Mouse (Mus musculus) hindbrain, embryonic 13.5 days (tissue): ENCODE measurements at regions not wholly inside any gene's neighbourhood (a gene's known extent, or its start where the extent isn't known, plus 50 kb on each side); places are given as distances from the start of the nearest gene placed in this dataset.
A peak's percentile ranks its signal among the peaks of the same experiment; 100 is the strongest.

Experiments used
- ATAC-seq: fragments of 200-750 bp; cut with Nextera tagmentation; 2 replicates; pipeline ENCODE4 v1.8.0; 2017; ENCODE audit warnings: moderate TSS enrichment; ENCODE audit not compliant: low FRiP score
- H3K27ac ChIP-seq: fragments of 300-500 bp; sonication (generic); 2 replicates; pipeline ENCODE4 v1.5.1; 2015; ENCODE audit warnings: inconsistent platforms, mild to moderate bottlenecking, moderate library complexity
- H3K27me3 ChIP-seq: fragments of 300-500 bp; sonication (generic); 2 replicates; pipeline ENCODE4 v1.6.1; 2015; ENCODE audit warnings: mild to moderate bottlenecking, inconsistent platforms
- H3K36me3 ChIP-seq: fragments of 300-500 bp; sonication (generic); 2 replicates; pipeline ENCODE4 v1.6.1; 2015; ENCODE audit warnings: mild to moderate bottlenecking, inconsistent platforms
- H3K4me1 ChIP-seq: fragments of 300-500 bp; sonication (generic); replicated peaks from 2 replicates; pipeline ENCODE4 v1.6.1; 2015; ENCODE audit warnings: inconsistent platforms
- H3K4me2 ChIP-seq: fragments of 300-500 bp; sonication (generic); 2 replicates; pipeline ENCODE4 v1.6.1; 2015; ENCODE audit warnings: inconsistent platforms, mild to moderate bottlenecking, moderate library complexity
- H3K4me3 ChIP-seq: fragments of 300-500 bp; sonication (generic); 2 replicates; pipeline ENCODE4 v1.5.1; 2015; ENCODE audit warnings: mild to moderate bottlenecking, inconsistent platforms
- H3K9ac ChIP-seq: fragments of 300-500 bp; sonication (generic); 2 replicates; pipeline ENCODE4 v1.6.1; 2015; ENCODE audit warnings: mild to moderate bottlenecking, inconsistent platforms
- H3K9me3 ChIP-seq: fragments of 300-500 bp; sonication (generic); 2 replicates; pipeline ENCODE4 v1.6.1; 2016; ENCODE audit warnings: inconsistent platforms
- WGBS: fragments of 180-500 bp; shearing (Covaris S2); methylation state at CpG from one replicate; pipeline ENCODE4 v1.1.7; 2015; 5-methylcytosine and 5-hydroxymethylcytosine counted together

DNA sequence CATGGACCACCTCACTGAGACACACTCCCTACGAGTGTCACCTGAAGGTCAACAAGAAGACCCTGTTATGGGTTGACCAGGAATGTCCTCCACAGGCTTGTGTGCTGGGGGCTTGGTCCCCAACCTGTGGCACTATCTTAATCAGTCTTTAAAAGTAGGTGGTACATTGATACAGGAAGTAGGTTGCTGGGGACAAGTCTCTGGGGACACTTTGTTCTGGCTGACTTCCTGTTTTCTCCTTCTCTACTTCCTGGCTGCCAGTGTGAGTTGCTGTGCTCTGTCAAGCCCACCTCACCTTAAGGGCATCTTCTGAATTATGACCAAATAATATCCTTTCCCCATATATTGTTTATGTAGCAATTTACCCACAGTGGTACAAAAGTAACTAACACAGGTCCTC is 96.1 kb downstream of the Cct6b start:
- H3K9ac ChIP-seq = no peak overlapping the region
- 0 out of 2 replicates have a peak, but pooled peaks cover 4% of the 10 kb centered on the region for H3K27me3 ChIP-seq
- ATAC-seq = no peak
- whole genome bisulfite sequencing = 90% methylated on average over 1 of the region's 1 CpGs
- no peaks in the 10 kb centered on the region for H3K9me3 ChIP-seq
- H3K36me3 ChIP-seq = no peaks in the 10 kb centered on the region
- no peak overlapping the region for H3K4me3 ChIP-seq
- H3K27ac ChIP-seq = no peak overlapping the region
- no peaks in the 10 kb centered on the region for H3K4me1 ChIP-seq
- no peak overlapping the region for H3K4me2 ChIP-seq

DNA sequence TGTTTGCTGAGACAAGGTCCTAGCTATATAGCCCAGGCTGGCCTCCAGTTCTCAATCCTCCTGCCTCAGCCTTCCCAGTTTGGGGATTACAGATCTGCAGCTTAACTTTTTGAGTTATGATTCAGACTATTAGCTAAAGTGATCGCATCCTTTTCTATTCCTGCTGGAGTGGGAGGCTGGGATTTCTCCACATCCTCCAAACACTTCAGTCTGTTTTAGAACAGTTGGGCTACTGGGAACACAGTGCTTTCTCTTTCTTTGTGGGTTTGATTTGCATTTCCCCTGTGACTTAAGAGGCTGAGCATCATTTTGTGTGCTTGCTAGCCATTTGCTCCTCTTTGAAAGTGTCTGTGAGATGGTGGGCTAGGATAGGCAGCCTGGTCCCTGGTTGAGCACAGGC is 100.0 kb downstream of the Cct6b start:
- no peaks in the 10 kb centered on the region for H3K27me3 ChIP-seq
- WGBS = 100% methylated on average over 1 of the region's 1 CpGs
- H3K9me3 ChIP-seq = no peaks in the 10 kb centered on the region
- no peaks in the 10 kb centered on the region for H3K36me3 ChIP-seq
- no peak overlapping the region for H3K27ac ChIP-seq
- H3K4me2 ChIP-seq = no peak overlapping the region
- H3K4me3 ChIP-seq = no peak overlapping the region
- no peak overlapping the region for H3K9ac ChIP-seq
- H3K4me1 ChIP-seq = peaks cover 4% of the 10 kb centered on the region; the same call in 1 of the 2 replicates
- no peak for ATAC-seq

DNA sequence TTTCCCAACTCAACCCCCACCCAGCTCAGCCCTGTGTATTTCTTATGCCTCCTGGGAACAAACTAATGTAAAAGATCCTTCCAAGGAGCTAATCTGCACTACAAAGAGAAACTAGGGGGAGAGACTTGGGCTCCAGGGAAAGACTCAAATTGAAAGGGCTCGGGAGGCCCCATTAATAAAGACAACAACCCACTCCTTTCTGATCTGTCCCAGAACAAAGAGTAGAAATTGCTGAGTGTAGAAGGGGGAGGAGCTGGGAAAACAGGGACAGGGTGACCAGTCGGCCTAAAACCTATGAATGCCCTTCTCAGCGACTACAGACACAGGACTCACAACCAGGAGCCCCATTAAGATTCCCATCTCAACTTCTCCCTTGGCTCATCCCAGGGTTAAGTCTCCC is 102.0 kb downstream of the Cct6b start:
- H3K4me3 ChIP-seq = no peak overlapping the region
- no peaks in the 10 kb centered on the region for H3K36me3 ChIP-seq
- peaks cover 4% of the 10 kb centered on the region; the same call in 1 of the 2 replicates for H3K4me1 ChIP-seq
- no peak for ATAC-seq
- no peaks in the 10 kb centered on the region for H3K27me3 ChIP-seq
- no peak overlapping the region for H3K27ac ChIP-seq
- H3K9ac ChIP-seq = no peak overlapping the region
- H3K9me3 ChIP-seq = no peaks in the 10 kb centered on the region
- WGBS = 5% methylated on average over 3 of the region's 3 CpGs
- H3K4me2 ChIP-seq = no peak overlapping the region

DNA sequence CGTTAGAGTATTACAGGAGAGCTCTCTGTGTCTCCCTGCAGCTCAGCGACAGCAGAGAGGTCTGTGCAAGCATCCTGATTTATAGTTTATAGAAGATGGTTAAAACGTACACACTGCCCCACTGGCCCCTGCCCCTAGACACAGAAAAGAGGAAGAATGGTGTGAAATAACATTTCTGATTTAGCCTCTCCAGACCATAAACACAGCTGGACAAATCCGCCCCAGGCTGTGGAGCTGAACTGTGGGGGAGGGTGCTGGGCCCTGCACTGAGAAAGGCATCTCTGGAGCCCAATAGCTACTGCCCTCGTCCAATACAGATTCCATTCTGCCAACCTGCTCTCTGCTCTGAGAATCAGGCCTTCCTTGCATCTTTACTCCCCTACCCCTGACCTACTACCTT is 112.4 kb downstream of the Cct6b start:
- H3K36me3 ChIP-seq = no peaks in the 10 kb centered on the region
- no peak overlapping the region for H3K27ac ChIP-seq
- ATAC-seq = no peak
- WGBS = 31% methylated on average over 5 of the region's 5 CpGs
- 0 out of 2 replicates have a peak, but pooled peaks cover 12% of the 10 kb centered on the region for H3K27me3 ChIP-seq
- H3K9ac ChIP-seq = no peak overlapping the region
- no peak overlapping the region for H3K4me2 ChIP-seq
- H3K9me3 ChIP-seq = no peaks in the 10 kb centered on the region
- peaks cover 13% of the 10 kb centered on the region for H3K4me1 ChIP-seq
- no peak overlapping the region for H3K4me3 ChIP-seq

DNA sequence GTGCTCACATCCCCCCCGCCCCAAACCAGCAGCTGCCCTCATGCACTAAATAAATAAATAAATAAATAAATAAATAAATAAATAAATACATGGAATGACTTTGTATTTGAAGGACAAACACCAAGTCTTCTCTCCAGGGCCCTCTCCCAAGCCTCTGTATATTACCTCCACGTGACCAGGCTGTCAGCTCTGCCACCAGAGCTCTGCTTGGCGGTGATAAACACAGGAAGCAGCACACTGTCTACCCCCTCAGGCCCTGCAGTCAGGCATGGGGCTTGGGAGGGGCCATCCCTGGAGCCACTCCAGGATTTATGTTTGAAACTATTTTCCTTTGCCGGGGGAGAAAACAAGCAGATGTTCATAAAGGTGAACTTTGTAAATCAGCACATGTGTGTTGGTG is 125.6 kb downstream of the Cct6b start:
- ATAC-seq = no peak
- Histone ChIP-seq H3K4me3 (no peak overlapping the region), H3K9ac (no peak overlapping the region), H3K36me3 (no peaks in the 10 kb centered on the region), H3K4me2 (no peak overlapping the region), H3K9me3 (no peaks in the 10 kb centered on the region), H3K4me1 (peaks cover 5% of the 10 kb centered on the region; the same call in 1 of the 2 replicates), H3K27me3 (0 out of 2 replicates have a peak, but pooled peaks cover 4% of the 10 kb centered on the region), H3K27ac (no peak overlapping the region)
- 68% methylated on average over 4 of the region's 4 CpGs for WGBS

DNA sequence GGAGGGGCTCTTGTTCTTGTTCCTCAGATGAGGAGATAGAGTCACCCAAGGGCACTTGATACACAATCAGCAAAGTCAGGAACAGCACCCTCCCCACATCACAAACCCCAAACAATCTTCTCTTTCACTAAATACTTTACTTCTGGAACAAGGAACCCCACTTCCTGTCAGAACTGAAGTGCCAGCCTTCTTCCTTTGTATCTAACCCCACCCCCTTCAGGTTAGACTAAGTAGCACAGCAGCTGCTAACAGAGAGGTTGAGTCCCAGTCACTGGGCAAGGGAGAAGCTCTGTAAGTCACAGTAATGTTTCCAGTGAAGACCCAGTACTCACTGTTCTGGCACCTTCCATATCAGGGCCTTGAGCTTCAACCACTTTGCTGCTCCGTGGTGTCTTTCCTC is 131.9 kb downstream of the Cct6b start:
- Histone ChIP-seq H3K27me3 (no peaks in the 10 kb centered on the region), H3K4me2 (no peak overlapping the region), H3K27ac (no peak overlapping the region), H3K9ac (no peak overlapping the region), H3K36me3 (no peaks in the 10 kb centered on the region), H3K4me1 (peaks cover 12% of the 10 kb centered on the region), H3K4me3 (no peak overlapping the region), H3K9me3 (peaks cover 2% of the 10 kb centered on the region; the same call in 1 of the 2 replicates)
- no peak for ATAC-seq
- 88% methylated on average over 1 of the region's 1 CpGs for WGBS

DNA sequence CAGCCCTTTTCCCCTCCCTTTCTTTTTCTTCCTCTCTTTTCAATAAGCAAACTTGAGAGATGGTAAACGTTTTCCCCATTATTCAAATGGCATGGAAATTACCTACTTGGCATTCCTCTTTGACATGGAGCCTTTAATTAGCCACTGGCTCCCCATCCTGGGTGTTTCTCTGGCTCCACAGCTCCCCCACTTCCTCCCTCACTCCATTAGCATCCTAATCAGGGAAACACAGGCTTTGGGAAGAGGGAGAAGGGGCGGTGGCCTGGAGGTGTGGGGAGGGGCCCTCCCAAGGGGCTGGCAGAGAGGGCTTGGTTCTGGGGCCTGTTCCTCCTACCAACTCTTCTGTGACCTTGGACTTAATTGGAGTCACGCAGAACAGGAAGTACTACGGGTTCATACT is 132.7 kb downstream of the Cct6b start:
- H3K9ac ChIP-seq = no peak overlapping the region
- ATAC-seq = peak; percentile 65
- peaks cover 17% of the 10 kb centered on the region for H3K4me1 ChIP-seq
- no peak overlapping the region for H3K4me3 ChIP-seq
- H3K27ac ChIP-seq = peak overlapping the region; percentile 67; the same call in 1 of the 2 replicates
- H3K27me3 ChIP-seq = no peaks in the 10 kb centered on the region
- WGBS = 26% methylated on average over 4 of the region's 4 CpGs
- peaks cover 2% of the 10 kb centered on the region; the same call in 1 of the 2 replicates for H3K9me3 ChIP-seq
- no peak overlapping the region for H3K4me2 ChIP-seq
- H3K36me3 ChIP-seq = no peaks in the 10 kb centered on the region

DNA sequence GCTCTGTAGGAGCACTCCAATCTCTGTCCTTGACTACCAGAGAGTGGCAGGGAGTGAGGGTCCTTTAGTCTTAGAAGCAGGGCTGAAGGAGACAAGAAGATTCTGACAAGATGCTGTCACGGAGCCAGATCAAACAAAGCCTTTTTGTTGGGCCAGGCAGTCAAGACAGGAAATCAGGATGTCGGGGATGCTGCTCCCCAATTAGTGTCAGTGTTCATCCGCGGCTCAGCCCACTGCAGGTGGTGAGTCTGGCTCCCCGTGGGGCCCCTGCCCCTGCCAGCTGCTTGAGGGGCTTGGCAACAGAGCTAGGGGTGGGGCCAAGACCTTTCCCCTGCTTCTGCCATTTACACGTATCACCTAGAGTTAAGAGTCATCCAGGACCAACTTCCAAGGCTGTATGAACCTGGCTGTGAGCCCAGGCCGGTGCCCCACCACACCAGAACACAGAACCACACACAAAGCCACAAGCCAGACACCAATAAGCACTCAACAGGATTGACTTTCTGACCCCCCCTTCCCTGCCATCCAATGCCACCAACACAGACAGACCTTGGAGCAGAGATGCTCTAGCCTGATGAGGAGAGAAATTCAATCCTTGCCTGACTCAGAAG is 137.5 kb downstream of the Cct6b start:
- Histone ChIP-seq H3K9ac (no peak overlapping the region), H3K36me3 (no peaks in the 10 kb centered on the region), H3K27me3 (no peaks in the 10 kb centered on the region; the same call in 1 of the 2 replicates), H3K9me3 (0 out of 2 replicates have a peak, but pooled peaks cover 2% of the 10 kb centered on the region), H3K27ac (no peak overlapping the region), H3K4me2 (no peak overlapping the region), H3K4me3 (no peak overlapping the region), H3K4me1 (peaks cover 15% of the 10 kb centered on the region)
- WGBS = 33% methylated on average over 7 of the region's 7 CpGs
- no peak for ATAC-seq

DNA sequence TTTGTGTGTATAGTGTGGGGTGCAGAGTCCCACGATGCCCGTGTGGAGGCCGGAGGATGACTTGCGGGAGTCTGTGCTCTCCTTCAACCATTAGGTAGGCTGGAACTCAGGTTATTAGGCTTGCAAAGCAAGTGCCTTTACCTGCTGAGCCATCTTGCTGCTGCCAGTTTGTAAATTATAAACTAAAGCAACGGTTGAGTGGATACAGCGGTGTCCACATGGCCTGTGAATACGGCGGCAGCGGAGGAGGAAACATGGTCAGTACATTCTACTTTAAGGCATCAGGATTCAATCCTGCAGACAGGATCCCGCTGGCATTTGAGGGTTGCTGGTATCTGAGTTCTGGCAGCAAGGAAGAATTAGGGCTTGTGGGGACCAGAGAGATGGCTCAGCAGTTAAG is 143.1 kb downstream of the Cct6b start:
- H3K4me3 ChIP-seq = no peak overlapping the region
- no peak overlapping the region for H3K27ac ChIP-seq
- no peak overlapping the region for H3K4me2 ChIP-seq
- no peak for ATAC-seq
- no peak overlapping the region for H3K9ac ChIP-seq
- peaks cover 7% of the 10 kb centered on the region for H3K4me1 ChIP-seq
- no peaks in the 10 kb centered on the region for H3K9me3 ChIP-seq
- WGBS = 96% methylated on average over 10 of the region's 10 CpGs
- H3K36me3 ChIP-seq = no peaks in the 10 kb centered on the region
- H3K27me3 ChIP-seq = peaks cover 3% of the 10 kb centered on the region

DNA sequence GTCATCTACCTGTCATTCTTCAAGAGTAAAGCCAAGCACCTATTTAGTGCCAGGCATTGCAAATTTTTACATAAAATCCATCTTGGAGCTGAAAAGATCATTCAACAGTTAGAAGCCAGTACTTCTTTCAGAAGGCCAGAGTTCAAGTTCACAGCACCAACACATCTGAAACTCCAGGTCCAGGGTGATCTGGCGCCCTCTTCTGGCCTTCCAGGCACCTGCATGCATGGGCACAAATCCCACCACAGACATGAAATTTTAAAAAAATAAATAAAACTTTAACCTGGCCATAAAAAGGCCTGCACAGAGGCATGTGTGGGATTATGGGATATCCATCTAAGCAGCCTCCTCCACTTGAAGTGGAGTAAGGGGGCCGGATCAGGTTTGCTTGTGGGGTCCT is 144.7 kb downstream of the Cct6b start:
- Histone ChIP-seq H3K27ac (no peak overlapping the region), H3K4me2 (no peak overlapping the region), H3K36me3 (no peaks in the 10 kb centered on the region), H3K9ac (no peak overlapping the region), H3K27me3 (peaks cover 3% of the 10 kb centered on the region), H3K4me1 (peaks cover 7% of the 10 kb centered on the region), H3K9me3 (no peaks in the 10 kb centered on the region), H3K4me3 (no peak overlapping the region)
- 69% methylated on average over 2 of the region's 2 CpGs for WGBS
- no peak for ATAC-seq

DNA sequence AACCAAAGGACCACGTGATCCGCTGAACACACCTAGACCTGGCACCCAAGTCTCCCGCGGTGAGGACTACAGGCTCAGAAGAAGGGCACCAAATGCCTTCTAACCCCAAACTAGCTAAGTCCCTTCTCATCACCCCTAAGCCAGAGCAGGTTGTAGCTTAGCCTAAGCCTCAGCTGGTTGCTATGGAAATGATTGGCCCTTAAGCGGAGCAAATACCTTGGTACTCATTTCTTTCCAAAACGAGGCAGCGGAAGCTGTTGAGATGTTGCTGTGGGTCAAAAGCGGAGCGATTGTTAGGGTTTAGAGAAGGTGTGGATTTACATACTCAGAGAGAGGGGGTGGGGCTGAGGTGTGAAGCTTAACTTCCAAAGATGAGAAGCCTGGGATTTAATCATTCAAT is 145.7 kb downstream of the Cct6b start:
- no peak for ATAC-seq
- H3K9me3 ChIP-seq = no peaks in the 10 kb centered on the region
- WGBS = 10% methylated on average over 9 of the region's 9 CpGs

DNA sequence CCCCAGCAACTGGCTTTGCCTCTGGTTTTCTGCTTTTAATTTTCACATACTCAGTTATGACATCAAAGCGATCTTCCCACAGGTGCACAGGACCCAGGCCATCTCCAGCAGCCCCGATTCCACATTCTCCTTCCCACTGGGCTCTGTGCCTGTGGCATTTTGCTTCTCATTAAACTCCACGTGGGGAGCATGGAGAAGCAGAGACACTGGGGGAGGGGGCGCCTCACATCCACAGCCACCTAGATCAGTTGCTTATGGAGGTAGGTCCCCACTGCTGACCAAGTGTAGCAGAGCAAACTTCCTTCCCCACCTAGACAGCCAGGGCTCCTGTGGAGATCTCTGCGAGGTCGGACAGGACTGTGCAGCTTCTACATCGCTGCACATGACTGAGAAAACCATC is 147.3 kb downstream of the Cct6b start:
- 51% methylated on average over 7 of the region's 7 CpGs for WGBS
- Histone ChIP-seq H3K27ac (no peak overlapping the region), H3K9ac (no peak overlapping the region), H3K36me3 (no peaks in the 10 kb centered on the region), H3K27me3 (peaks cover 3% of the 10 kb centered on the region), H3K4me1 (peaks cover 7% of the 10 kb centered on the region), H3K4me2 (no peak overlapping the region), H3K4me3 (no peak overlapping the region), H3K9me3 (no peaks in the 10 kb centered on the region)
- ATAC-seq = no peak

More for the DNA sequence above, 145.7 kb downstream of the Cct6b start:
- no peak overlapping the region for H3K4me3 ChIP-seq
- peaks cover 7% of the 10 kb centered on the region for H3K4me1 ChIP-seq
- H3K27ac ChIP-seq = no peak overlapping the region
- H3K4me2 ChIP-seq = no peak overlapping the region
- no peak overlapping the region for H3K9ac ChIP-seq
- H3K36me3 ChIP-seq = no peaks in the 10 kb centered on the region
- peaks cover 3% of the 10 kb centered on the region for H3K27me3 ChIP-seq

DNA sequence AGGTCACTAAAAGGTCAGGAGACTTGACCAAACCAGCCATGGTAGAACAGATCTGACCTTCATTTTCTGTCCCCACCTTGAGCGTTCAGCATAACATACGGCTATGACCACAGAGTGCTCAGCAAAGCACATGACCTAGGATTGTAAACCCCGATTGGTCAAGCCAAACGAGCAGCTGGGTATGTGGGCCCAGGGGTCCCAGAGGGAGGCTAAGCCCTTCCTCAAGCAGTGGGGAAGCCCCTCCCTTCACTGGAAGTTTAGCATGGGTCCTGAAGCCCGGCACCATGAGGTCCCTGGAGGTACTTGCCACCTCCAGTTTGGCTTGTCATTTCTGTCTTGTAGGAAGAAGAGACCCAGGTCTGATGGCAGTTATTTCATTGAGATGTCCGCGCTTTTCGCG is 149.8 kb downstream of the Cct6b start:
- H3K27ac ChIP-seq = no peak overlapping the region
- ATAC-seq = no peak
- H3K9ac ChIP-seq = no peak overlapping the region
- 89% methylated on average over 9 of the region's 9 CpGs for WGBS
- H3K36me3 ChIP-seq = no peaks in the 10 kb centered on the region
- peaks cover 3% of the 10 kb centered on the region; the same call in 1 of the 2 replicates for H3K27me3 ChIP-seq
- peaks cover 7% of the 10 kb centered on the region for H3K4me1 ChIP-seq
- H3K4me2 ChIP-seq = no peak overlapping the region
- H3K9me3 ChIP-seq = no peaks in the 10 kb centered on the region
- H3K4me3 ChIP-seq = no peak overlapping the region
